Mouse (Mus musculus): ENCODE data around the gene Bphl.

The Bphl gene

GRCm38 (mm10) chr13:34120536-34120935 lies 83.1 kb downstream of the Bphl start:
- DNase-seq (ENCODE audit: low read depth, low spot score) = no peak
